Mouse (Mus musculus): ENCODE measurements around the gene Mettl6.

The Mettl6 gene

GRCm38 (mm10) chr14:31494975-31495455 lies at the start of gene Mettl6:
Gene Mettl6, minus strand, starts transcription at chr14:31495040.
- peak; percentile 86 for DNase-seq (ENCODE audit: low spot score)

GRCm38 (mm10) chr14:31543885-31544442 lies 49.1 kb upstream of the Mettl6 start:
- DNase-seq (ENCODE audit: low spot score) = no peak

DNA sequence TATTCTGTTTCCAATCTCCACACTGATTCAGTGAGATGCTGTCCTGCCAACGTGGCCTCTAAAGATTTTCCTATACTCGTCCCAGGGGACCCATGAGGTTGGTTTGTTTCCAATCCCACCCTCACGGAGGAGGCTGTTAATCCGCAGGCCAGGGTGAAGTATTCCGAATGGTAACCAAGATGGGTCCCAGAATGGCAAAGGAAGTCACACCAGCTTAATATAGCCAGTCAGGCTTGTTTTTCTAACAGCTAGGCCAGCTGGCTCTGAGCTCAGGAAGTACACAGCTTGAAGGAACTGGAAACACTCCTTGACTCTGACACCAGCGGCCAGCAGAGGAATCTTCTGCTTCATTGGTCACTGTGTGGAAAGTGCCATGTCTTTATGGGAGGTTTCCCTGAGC lies 42.5 kb upstream of the Mettl6 start:
- DNase-seq (ENCODE audit: low spot score) = no peak

DNA sequence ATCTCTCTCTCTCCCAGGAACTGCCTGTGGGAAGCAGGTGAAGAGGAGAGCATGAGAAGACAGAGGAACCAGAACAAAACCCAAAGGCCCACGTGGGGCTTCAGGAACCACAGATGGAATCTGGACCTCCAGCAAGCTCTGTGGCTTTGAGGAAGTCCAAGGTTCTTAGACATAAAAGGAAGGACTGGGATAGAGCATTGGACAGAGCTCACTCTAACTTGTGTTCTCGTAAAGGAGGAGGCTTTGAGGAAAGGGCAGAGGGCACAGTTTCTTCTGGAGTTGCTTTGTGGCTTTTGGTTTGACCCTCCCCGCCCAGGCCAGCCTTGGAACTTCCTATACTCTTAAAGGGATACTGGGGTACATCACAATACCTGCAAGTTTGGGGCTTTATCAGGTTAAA lies 37.8 kb upstream of the Mettl6 start:
- DNase-seq (ENCODE audit: low spot score) = no peak

- DNase-seq (ENCODE audit: low spot score) = no peak
These were observed 36.8 kb upstream of the Mettl6 start for GRCm38 (mm10) chr14:31531506-31532148.

GRCm38 (mm10) chr14:31530847-31531246 lies 36.0 kb upstream of the Mettl6 start:
- no peak for DNase-seq (ENCODE audit: low spot score)

DNA sequence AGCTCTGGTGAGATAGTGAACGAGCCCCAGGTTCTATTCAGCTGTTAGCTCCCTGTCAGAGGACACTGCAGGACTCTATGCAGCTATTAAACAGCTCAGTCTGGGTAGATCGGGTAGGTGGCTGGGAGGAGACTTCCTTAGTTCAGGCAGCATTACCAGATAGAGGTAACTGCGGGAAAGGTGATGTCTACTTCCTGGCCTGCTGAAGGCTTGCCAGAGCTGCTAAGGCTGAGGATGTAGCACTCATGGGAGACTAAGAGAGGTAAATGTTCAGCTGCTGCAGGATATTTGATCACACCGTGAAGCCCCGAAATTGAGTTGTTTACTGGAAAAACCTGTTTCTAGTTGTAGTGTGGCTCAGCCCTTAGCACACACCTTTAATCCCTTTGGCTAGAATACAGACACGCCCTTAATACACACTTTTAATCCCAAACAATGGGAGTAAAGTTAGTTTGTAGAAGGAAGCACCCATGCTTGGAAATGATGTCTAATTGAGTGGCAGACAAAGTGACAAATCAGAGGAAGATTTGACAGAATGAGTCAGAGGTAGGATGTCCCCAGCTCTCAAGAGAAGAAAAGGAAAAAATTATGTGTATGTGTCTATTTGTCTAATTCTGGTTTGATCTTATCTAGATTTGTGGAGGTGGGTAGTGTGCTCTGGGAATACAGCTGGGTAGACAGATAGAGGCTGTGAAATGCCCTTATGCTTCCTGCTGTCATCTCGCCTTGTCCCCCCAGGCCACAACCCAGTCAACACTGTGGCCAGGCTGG lies 30.4 kb upstream of the Mettl6 start:
- no peak for DNase-seq (ENCODE audit: low spot score)

GRCm38 (mm10) chr14:31521318-31521717 lies 26.5 kb upstream of the Mettl6 start:
- no peak for DNase-seq (ENCODE audit: low spot score)

- DNase-seq (ENCODE audit: low spot score) = no peak
These were observed 24.3 kb upstream of the Mettl6 start for GRCm38 (mm10) chr14:31519165-31519564.

- no peak for DNase-seq (ENCODE audit: low spot score)
These were observed 21.1 kb upstream of the Mettl6 start for GRCm38 (mm10) chr14:31515895-31516294.

DNA sequence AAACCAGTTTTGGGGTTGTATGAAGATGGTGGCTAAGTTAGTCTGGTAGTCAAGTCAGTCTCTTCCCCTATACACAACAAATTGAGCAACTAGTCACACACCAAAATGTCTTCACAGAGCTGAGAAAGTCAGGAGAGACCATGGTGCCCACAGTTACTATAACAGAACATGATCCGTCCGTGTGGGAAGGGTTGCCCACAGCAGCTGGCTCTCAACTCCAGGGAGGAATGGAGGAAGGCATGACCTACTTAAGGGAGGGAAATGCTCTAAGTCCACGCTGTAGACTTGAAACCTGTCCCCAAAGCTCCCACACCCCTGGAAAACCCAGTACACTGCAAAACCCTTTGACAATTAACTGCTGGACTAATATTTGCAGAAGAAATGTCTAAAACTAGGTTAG lies 15.5 kb upstream of the Mettl6 start:
- no peak for DNase-seq (ENCODE audit: low spot score)

DNA sequence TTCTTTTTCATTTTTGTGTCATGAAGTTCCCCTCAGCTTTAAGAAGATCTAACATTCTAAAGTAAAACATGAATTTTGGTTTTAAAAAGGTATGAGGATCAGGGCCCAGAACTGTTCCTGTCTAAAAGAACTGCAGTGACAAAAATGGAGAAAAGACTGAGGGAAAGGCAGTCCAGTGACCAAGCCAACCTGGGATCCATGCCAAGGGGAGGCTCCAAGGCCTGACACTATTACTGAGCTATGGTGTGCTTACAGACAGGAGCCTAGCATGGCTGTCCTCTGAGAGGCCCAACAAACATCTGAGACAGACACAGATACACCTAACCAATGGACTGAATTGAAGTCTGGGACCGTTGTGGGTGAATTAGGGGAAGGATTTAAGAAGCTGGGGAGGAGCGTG lies 15.1 kb upstream of the Mettl6 start:
- no peak for DNase-seq (ENCODE audit: low spot score)

- no peak for DNase-seq (ENCODE audit: low spot score)
These were observed 11.6 kb upstream of the Mettl6 start for GRCm38 (mm10) chr14:31506456-31506855.

- no peak for DNase-seq (ENCODE audit: low spot score)
These were observed 8.6 kb upstream of the Mettl6 start for GRCm38 (mm10) chr14:31503406-31503805.

DNA sequence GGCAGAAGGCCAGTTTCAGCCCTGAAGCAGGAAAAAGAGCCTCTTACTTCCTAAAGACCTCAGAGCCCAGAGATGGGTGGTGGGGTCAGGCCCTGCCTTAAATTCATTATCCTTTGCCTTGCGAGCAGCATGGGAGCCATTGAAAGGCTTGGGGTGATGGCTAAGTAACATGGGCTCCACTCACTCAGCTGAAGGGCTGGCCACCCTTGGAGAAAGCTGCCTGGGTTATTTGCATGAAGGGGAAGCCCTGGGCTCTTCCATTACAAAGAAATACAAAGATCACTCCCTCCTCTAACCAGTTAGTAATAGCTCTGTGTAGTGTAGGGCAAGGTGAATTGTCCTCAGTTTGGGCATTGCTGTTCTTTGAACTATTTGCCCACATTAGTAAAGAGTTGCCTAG lies 4.7 kb upstream of the Mettl6 start:
- no peak for DNase-seq (ENCODE audit: low spot score)

DNA sequence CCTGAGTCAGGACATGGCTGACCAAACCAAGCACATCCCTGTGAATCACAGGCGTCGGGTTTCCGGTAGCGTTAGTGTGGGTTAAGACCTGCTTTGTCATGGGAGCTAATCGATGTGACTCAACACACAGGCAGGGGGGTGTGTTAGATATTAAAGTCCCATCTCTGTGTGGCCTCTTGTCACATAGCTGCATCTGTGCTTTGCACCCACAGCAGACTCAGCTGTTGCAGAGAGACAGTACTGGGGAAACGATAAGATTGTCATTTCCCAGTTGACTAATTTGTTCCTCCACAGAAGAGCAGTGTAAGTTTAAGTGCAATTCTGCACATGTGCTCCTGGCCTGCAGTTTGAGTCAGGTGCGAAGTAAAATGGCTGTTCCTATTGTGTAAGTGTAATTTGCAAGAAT lies 1.4 kb upstream of the Mettl6 start:
- DNase-seq (ENCODE audit: low spot score) = no peak

- no peak for DNase-seq (ENCODE audit: low spot score)
These were observed 698 bp upstream of the Mettl6 start for GRCm38 (mm10) chr14:31495538-31495937.

DNA sequence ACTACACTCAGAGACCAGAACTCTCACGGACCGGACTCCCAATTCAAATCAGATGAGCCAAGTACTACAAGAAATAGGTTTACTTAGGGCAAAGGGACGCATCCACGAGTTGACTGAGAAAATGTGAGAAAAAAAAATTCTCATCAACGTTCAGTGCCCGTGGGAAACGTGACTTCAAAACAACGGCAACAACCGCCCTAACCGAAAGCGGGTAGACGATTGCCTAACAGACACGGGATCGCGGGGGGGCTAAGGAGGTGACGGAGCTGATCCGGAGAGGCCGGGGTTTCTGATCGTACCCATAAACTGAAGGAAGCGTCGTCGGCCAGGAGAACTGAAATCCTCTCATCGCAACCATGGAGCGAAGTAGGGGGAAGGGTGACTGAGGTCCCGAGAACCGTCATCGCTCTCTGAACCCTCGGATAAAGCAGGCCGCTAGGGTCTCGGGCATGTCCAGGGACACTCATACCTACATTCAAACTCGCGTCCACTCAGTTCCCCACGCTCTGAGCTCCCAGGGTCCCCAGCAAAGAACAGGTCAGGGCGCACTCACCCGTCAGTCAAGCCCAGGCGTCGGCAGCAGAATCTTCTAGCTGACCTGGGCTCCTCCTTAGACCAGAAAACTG lies 378 bp downstream of the Mettl6 start, which contains the start of gene Eaf1:
Gene Eaf1, plus strand, starts transcription at position 51 of the 626 bp plus-strand sequence.
- DNase-seq (ENCODE audit: low spot score) = no peak

DNA sequence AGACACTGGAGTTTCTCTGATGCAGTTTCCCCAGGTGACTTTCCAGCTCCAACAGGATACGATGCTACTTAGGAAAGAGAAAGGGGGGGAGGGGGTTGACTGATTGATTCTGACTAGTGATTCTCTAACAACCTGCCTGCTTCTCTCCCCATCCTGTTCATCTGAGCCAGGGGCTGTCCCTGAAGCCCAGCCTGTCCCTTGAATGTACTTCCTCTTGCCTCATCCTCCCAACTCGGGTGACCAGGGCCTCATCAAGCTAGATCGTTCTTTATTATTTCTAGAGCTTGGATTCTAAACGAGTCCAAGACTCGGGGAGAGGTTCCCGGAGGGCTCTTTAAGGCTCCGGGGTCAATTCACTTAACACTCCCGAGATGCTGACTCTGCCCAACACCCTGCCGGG lies 939 bp downstream of the Mettl6 start:
- no peak for DNase-seq (ENCODE audit: low spot score)

DNA sequence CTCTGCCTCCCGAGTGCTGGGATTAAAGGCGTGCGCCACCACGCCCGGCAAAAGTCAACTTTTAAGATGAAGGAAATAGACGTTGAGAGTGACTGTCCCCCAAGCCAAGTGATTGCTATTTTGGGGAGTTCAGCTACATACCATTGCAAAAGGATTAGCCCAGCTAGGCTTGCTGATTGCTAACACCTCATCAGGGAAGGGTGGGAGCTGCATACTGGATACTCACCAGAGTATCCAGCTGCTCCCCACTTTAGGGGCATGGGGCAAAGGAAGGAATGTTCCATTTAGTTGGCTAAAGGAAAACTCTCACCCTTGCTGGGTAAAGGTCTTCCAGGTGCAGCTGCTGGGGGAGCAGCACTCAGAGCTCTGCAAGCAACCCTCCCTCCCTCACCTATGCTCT lies 6.8 kb downstream of the Mettl6 start:
- no peak for DNase-seq (ENCODE audit: low spot score)

GRCm38 (mm10) chr14:31486465-31486864 lies 8.4 kb downstream of the Mettl6 start:
- no peak for DNase-seq (ENCODE audit: low spot score)

DNA sequence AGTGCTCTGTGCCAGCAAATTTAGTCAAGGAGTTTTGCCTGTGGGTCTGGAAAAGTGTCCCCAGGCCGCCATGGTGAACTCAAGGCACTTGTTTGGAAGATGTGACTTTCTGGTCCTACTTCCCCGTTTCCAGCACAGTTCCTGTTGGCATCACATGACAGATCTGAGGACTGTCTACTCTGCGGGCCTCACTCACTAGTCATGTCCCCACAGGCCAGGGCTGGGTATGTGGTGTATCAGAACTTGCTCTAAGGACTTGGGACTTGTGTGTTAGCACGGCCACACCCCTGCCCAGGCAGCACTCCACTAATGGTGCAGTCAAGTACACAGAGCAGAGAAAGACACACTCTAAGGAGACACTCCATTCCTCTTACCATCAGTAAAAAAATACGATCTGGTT lies 12.4 kb downstream of the Mettl6 start:
- no peak for DNase-seq (ENCODE audit: low spot score)

DNA sequence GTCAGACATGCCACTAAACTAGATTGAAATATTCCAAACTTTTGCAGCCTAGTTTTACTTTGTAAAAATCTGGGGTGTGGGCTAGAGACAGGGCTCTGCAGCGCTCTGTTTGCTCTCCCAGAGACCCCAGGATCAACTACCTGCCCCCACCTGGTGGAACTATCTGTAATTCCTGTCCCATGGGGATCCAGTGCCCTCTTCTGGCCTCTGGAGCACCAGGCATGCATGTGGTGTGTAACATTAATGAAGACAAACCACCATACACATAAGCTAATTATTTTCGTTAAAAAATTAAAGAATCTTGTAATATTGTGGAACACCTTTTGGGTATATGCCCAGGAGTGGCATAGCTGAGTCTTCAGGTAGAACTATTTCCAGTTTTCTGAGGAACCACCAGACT lies 21.5 kb downstream of the Mettl6 start:
- no peak for DNase-seq (ENCODE audit: low spot score)
